Mouse (Mus musculus) kidney, adult 11 months (tissue): Measurements from ENCODE around the gene Gucy1a1.
A peak's percentile ranks its signal among the peaks of the same experiment; 100 is the strongest.
"Not testable (repeated sequence)": the region's sequence is repeated elsewhere in the genome, so short reads cannot be mapped to it uniquely, and the experiment has no call there.

Source experiments
- DNase-seq: peaks from one replicate; pipeline ENCODE4 v3.0.0; 2022

Gene Gucy1a1

DNA sequence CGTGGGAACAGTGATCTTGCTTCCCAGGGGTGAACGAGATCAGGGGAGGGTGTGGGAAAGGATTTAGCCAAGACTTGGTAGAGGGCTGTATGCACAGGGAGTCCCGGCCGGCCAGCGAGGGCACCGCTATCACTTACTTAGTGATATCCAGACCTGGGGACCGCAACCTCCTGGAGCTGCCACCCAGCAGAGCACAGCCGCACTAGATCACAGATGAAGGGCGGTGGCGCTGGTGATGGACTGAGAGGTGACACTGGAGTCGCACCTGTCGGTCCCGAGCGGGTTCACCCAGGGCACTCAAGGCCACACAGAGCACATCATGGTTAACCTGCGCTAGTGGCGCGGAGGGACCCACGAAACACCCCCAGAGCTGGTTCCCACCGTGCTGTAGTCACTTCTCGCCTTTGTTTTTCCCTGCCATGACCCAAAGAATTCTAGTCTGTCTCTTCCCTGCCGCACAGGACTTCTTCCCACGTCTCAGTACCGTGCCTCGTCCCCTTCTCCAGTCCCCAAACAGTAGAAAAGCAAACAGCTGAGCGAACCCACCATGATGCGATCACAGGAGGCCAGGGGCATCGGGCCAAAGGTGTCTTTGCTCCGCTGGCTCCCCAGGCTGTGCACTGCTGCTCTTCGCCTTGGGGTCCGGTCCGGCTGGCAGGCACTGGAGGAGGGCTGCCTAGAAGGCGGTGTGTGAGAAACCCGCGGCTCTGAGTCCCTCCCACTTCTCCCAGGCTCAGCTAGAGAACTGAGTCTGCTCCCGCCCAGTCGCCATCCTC, at the start of gene Gucy1a1:
Gucy1a1 (minus strand) TSS at position 664 of the 776 bp plus-strand sequence.
- DNase-seq = peak; percentile 26

DNA sequence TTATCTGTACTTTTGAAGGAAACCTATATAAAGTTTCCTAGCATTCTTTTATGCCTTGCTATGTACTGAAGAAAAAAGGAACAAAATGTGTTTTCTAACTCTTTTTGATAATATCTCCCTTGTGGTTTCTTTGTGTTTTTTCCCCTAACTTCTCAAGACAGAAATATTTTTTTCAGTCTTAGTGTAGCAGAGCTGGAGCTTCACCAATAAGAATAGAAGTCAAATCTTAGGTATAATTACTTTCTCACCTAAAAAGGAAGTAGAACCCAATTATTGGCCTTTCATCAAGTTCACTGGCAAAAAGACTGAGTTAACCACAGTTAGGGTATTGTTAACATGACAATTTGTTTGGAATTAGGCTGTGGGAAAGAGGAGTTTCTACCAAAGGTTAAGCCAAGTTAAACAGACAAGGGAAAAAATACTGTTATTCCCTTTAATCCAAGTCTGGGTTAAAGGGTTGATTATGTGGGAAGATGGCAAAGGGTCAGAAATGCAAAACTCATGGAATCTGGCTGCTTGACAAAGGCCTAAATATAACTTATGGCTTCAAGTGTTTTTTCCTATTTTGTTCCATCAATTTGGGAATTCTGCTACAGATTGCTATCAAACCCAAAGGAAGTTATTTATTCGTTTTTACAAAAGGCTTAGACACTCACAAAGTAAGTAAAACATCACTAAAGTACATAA, 46.1 kb upstream of the Gucy1a1 start:
- no peak for DNase-seq

DNA sequence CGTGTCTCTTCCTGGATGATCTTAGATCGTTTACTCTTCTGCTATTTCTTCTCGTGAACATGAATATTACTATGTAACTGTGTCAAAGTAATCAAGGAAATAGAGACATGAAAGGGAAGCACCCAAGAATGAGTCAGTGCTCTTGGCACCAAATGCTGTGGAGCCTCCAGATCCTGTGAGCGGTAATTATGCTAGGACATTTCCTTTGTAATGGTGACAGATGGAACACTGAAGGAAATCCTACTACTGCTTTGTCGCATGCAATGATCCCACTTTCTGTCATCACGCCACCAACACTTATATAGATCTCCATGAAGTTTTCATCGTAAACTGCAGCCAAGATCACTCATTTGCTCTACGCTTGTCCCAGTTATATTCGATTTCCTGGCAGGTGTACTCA, 40.0 kb upstream of the Gucy1a1 start:
- DNase-seq = no peak

GRCm38 (mm10) chr3:82181500-82181899, 35.9 kb upstream of the Gucy1a1 start:
- DNase-seq = no peak

DNA sequence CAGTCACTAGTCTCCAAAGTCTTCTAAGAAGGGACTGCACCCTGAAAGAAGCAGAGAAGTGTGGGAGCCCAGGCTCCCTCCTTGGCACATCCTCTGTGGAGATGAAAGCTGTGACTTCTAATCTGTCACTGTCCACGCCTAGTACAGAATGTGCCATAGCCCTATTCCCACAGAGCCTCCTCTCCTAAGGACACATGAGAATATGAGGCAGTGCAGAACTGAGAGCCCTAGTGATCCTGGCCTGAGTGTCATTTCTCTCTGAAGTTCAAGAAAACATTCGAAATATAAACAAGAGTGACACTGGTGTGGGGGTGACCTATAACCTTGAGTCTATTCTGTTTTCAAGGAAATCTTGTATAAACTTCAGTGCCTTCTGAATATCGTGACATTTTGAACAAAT, 34.7 kb upstream of the Gucy1a1 start:
- no peak for DNase-seq

- no peak for DNase-seq
Observed at GRCm38 (mm10) chr3:82175501-82175900, 29.9 kb upstream of the Gucy1a1 start.

- no peak for DNase-seq
Observed at GRCm38 (mm10) chr3:82167064-82167463, 21.5 kb upstream of the Gucy1a1 start.

DNA sequence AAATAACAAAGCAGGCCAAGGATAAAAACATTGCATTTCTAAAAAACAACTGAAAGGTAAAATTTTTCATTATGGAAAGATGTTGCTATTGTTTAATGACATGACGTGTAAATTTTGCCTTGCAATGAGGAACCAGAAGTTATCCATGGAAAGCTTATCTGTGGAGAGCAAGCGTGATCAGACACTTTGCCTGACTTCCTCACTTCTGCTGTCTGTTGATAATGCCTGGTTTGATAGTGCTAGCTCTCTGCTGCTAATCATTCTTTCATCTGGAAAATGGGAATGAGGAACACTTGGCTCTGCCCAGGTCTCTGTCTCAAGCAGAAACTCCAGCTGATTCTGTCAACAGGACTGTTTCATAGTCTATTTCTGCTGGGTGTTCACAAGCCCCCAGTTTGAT, 20.3 kb upstream of the Gucy1a1 start:
- DNase-seq = no peak

DNA sequence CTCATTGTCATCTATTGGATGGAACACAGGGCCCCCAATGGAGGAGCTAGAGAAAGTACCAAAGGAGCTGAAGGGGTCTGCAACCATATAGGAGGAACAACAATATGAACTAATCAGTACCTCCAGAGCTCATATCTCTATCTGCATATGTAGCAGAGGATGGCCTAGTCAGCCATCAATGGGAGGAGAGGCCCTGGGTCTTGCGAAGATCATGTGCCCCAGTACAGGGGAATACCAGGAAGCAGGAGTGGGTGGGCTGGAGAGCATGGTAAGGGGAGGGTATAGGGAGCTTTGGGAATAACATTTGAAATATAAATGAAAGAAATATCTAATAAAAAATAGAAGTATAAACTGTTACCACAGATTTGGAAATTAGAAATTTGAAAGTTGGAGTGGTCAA, 17.4 kb upstream of the Gucy1a1 start:
- DNase-seq = not testable (repeated sequence)

- DNase-seq = no peak
Observed at GRCm38 (mm10) chr3:82145978-82146377, 389 bp upstream of the Gucy1a1 start.

DNA sequence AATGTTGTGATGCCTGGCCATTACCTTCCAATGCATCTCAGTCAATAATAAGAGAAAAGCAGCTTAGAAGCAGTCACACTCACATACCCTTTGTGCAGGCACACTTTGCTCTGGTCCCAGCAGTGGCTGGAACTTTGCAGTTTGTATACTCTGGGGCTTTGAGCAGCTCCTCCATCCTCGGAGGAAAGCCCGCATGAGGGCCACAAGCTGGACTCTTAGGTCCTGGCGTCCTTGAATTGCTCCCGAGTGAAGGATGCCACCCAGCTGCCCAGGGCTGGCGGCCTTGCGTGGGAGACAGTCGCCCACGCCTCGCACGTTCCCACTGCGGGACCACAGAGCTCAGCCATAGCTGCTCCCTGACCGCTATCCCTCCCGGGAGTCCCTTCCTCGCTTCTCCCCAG, 864 bp downstream of the Gucy1a1 start:
- no peak for DNase-seq

DNA sequence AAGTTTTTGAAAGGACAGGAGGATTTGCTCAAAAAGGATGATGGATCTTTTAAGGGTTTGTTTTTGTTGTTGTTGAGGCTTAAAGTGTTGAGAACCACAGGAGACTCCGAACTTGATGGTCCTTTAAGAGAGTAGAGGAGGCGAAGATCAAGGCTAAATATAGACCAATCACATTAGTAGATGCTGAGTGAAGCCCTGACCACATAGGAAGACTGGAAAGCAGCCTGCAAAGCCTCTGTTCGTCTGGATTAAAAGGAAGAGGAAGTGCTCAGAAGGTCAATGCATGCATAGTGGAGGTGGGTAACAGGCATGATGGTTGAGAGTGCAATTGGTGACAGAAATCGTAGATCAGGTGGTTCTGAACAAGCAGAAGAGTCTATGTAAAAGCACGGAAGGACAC, 4.8 kb downstream of the Gucy1a1 start:
- no peak for DNase-seq

DNA sequence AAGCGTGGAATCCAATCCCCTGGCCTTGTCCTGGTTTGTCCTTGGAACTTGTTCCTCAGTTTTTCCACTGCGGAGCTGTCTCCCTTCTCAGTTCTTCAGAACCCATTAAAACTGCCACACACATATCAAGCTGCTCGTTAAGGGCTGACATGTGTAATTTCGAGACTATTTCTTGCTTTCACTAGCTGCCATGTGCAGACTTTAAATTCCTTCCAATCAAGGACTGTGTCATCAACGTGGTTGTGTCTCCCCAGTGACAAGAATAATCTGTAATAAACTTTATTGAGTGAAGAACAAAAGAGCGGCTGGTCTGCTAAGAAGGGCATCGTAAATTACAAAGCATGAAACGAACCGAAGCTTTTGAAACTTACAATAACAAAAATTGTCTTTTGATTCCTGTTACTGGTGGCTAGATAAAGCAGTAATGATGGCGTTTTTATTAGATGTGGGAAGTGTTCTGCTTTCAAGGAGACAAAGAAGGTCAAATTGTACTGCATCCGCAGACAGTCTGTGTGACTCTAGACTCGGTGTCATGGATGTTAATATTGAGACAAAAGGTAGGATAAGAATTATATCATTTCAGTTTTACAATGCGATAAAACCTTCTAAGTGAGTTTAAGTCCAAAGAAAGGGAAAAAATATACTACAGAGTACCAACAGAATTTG, 7.5 kb downstream of the Gucy1a1 start:
- no peak for DNase-seq

DNA sequence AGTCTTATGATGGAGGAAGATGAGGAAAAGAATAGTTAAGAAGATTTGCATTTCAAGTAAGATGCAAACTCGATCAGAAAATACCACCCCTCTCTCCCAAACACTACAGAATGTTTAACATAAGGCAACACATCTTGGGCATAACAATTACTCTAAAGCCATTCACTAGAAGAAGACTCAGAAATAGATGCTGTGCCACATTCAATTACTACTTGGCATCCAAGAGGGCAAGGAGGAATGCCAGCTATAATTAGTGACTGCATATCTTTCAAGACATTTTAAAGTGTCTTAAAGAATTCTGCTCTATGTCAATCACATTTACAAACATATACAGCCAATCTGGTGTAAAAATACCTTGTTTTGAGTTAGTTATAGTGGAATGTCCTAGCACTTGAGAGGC, 10.1 kb downstream of the Gucy1a1 start:
- DNase-seq = no peak

DNA sequence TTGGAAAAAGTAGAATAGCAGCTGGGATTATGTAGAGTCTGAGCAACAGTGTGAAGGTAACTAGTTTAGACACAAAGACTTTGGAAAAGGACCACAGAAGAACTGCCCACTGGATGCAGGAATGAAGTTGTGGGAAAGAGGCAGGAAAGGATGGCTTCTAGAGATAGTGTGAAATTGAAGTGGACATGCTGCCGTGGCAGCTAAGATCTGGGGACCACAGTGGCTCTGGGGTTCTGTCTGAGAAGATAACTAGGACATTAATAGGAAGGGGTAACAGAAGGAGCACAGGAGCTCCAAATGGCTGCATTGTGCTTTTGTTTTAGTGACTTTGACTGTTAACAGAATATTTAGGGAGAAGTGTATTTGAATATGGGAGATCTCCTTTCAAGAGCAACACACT, 16.3 kb downstream of the Gucy1a1 start:
- no peak for DNase-seq

DNA sequence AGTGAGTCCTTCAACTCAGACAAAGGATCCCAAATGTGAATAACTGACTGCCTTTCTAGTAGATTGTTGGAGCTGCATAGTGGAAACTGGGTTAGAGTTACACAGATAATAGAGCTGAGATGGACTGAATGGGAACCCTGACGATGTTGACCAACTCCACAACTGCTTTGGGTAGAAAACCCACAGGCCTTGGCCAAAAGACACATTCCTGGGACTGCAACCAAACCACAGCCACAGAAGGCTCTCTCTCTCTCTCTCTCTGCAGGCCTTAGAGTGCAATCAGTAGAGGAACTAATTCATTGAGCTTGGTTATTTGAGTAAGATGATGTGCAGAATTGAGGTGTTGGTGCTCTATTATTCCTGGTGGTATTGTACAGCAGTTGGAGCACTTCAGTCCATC, 21.0 kb downstream of the Gucy1a1 start:
- no peak for DNase-seq

DNA sequence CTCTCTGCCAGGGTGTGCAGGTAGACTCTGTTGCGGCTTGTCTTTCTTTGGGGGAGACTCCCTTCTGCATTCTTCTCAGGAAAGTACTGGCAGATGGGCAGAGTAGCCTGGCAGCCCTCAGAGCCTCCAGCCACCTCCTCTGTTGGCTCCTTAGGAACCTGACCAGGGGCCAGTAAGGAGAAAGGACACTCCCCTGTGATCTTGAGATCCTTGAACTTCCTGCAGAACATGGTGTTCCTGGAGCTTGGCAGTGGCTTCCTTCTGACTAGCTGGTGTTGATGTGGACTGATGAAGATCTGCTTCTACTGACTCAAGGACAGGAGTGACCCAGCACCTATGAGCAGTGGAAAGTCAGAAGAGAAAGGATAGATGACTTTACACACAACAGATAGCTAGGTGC, 26.7 kb downstream of the Gucy1a1 start:
- DNase-seq = no peak

GRCm38 (mm10) chr3:82112439-82112838, 33.1 kb downstream of the Gucy1a1 start:
- peak; percentile 41 for DNase-seq

DNA sequence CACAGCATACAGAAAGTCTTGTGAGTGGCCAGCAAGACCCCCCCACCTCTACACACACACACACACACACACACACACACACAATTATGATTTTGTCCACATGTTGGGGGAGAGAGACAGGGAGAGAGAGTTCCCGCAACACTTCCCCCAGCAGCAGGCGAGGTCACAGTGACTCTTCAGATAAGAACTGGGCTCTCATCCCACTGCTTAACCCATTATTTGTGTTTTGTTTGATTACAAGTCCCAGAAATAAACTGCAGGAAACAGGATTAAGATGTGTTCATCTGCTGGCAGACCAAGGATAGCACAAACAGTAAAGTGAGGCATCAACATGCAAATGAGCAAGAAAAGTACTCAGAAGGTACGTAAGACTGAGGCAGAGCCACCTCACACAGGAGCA, 33.6 kb downstream of the Gucy1a1 start:
- peak; percentile 3 for DNase-seq

DNA sequence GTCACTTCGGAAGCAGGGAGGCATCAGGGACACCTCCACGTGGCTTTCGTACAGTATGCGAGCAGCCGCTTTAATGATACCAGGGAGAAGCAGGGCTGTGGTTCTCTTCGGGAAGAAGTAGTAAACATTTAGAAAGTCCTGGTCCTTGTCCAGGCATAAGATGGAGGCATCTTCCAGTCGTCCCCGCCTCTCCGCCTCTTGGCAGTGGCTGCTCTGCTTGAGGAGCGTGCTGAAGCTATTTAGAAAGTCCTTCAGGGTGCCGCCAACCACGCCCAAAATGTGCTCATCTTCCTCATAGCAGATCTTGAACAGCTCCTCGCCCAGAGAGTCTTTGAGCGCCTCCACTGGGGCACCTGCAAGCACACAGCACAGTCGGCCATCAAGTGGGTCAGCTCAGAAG, 36.6 kb downstream of the Gucy1a1 start:
- no peak for DNase-seq

GRCm38 (mm10) chr3:82104229-82104628, 41.4 kb downstream of the Gucy1a1 start:
- no peak for DNase-seq

- DNase-seq = no peak
Observed at GRCm38 (mm10) chr3:82099127-82099526, 46.5 kb downstream of the Gucy1a1 start.

GRCm38 (mm10) chr3:82096801-82097200, 48.8 kb downstream of the Gucy1a1 start:
- DNase-seq = no peak
